Mouse (Mus musculus): ENCODE measurements around the gene Zdhhc5. TPM values are rescaled to one million over a fixed set of nuclear protein-coding genes. Genes with fewer than 3 reads are reported as not detected.

Gene Zdhhc5
- total RNA-seq, 1 experiment, result 39.0 TPM

GRCm38 (mm10) chr2:84742451-84743283 is 27.7 kb upstream of the Zdhhc5 start:
- Histone ChIP-seq H3K9ac (ENCODE audit: insufficient read depth, low read depth, low read length, poor library complexity, severe bottlenecking) (peak overlapping the region; percentile 99), H3K27ac (ENCODE audit: insufficient read depth, low read depth, low read length, poor library complexity, severe bottlenecking) (peak overlapping the region; percentile 99), H3K4me3 (ENCODE audit: insufficient read depth in 1 of 2, low read depth in 1 of 2, low read length in 2 of 2, poor library complexity in 1 of 2, severe bottlenecking in 1 of 2) (peak overlapping the region; percentile 85 to 99), H3K4me1 (ENCODE audit: control insufficient read depth in 2 of 2, insufficient read depth in 2 of 2, low read length in 2 of 2, poor library complexity in 1 of 2) (peaks cover 5 to 8% of the 10 kb centered on the region in 2 experiments; a peak in 3 of 4 replicates), H3K9me3 (ENCODE audit: control insufficient read depth, insufficient read depth, low read depth, low read length) (no peaks in the 10 kb centered on the region), H3K36me3 (ENCODE audit: control insufficient read depth, insufficient read depth, low read length, poor library complexity, severe bottlenecking) (peaks cover 13% of the 10 kb centered on the region)
- TF ChIP-seq ZNF384 (IDR thresholded peaks at IDR 0.05; ENCODE audit: low read depth, low read length), result no peak
- peak; percentile 72 for TF ChIP-seq HCFC1 (IDR thresholded peaks at IDR 0.05; ENCODE audit: borderline replicate concordance, insufficient read depth, low read length)
- TF ChIP-seq CHD2 (IDR thresholded peaks at IDR 0.05; ENCODE audit: low read depth, low read length), result peak; percentile 44; the same call in 1 of the 2 replicates
- TF ChIP-seq ZC3H11A (IDR thresholded peaks at IDR 0.05; ENCODE audit: borderline replicate concordance, low read depth, low read length), result no peak
- no peak for TF ChIP-seq MAFK (IDR thresholded peaks at IDR 0.05; ENCODE audit: insufficient read depth, low read depth, low read length)
- DNase-seq (ENCODE audit: low read depth, low spot score), result peak; percentile 95
- in situ Hi-C loops (cut with MboI; ENCODE audit: low sequenced_read_pairs in 2 of 2, unreplicated experiment in 2 of 2), result no loop called here

GRCm38 (mm10) chr2:84741841-84742450 is 27.0 kb upstream of the Zdhhc5 start:
- H3K36me3 ChIP-seq (ENCODE audit: control insufficient read depth, insufficient read depth, low read length, poor library complexity, severe bottlenecking), result peaks cover 13% of the 10 kb centered on the region
- peak overlapping the region; percentile 85 to 99 for H3K4me3 ChIP-seq (ENCODE audit: insufficient read depth in 1 of 2, low read depth in 1 of 2, low read length in 2 of 2, poor library complexity in 1 of 2, severe bottlenecking in 1 of 2)
- no peak for TF ChIP-seq MAFK (IDR thresholded peaks at IDR 0.05; ENCODE audit: insufficient read depth, low read depth, low read length)
- no peak for TF ChIP-seq ZC3H11A (IDR thresholded peaks at IDR 0.05; ENCODE audit: borderline replicate concordance, low read depth, low read length)
- TF ChIP-seq ZNF384 (IDR thresholded peaks at IDR 0.05; ENCODE audit: low read depth, low read length), result no peak
- TF ChIP-seq HCFC1 (IDR thresholded peaks at IDR 0.05; ENCODE audit: borderline replicate concordance, insufficient read depth, low read length), result no peak
- TF ChIP-seq CHD2 (IDR thresholded peaks at IDR 0.05; ENCODE audit: low read depth, low read length), result no peak
- peaks cover 8 to 12% of the 10 kb centered on the region in 2 experiments; a peak in 3 of 4 replicates for H3K4me1 ChIP-seq (ENCODE audit: control insufficient read depth in 2 of 2, insufficient read depth in 2 of 2, low read length in 2 of 2, poor library complexity in 1 of 2)
- in situ Hi-C loops (cut with MboI; ENCODE audit: low sequenced_read_pairs in 2 of 2, unreplicated experiment in 2 of 2), result no loop called here
- peak overlapping the region; percentile 99 for H3K27ac ChIP-seq (ENCODE audit: insufficient read depth, low read depth, low read length, poor library complexity, severe bottlenecking)
- no peaks in the 10 kb centered on the region for H3K9me3 ChIP-seq (ENCODE audit: control insufficient read depth, insufficient read depth, low read depth, low read length)
- no peak for DNase-seq (ENCODE audit: low read depth, low spot score)
- peak overlapping the region; percentile 99 for H3K9ac ChIP-seq (ENCODE audit: insufficient read depth, low read depth, low read length, poor library complexity, severe bottlenecking)

GRCm38 (mm10) chr2:84740608-84741333 is 25.8 kb upstream of the Zdhhc5 start:
- H3K4me3 ChIP-seq (ENCODE audit: insufficient read depth in 1 of 2, low read depth in 1 of 2, low read length in 2 of 2, poor library complexity in 1 of 2, severe bottlenecking in 1 of 2), result peak overlapping the region; percentile 85 to 99
- TF ChIP-seq ZC3H11A (IDR thresholded peaks at IDR 0.05; ENCODE audit: borderline replicate concordance, low read depth, low read length) (no peak), CHD2 (IDR thresholded peaks at IDR 0.05; ENCODE audit: low read depth, low read length) (no peak), MAFK (IDR thresholded peaks at IDR 0.05; ENCODE audit: insufficient read depth, low read depth, low read length) (no peak), ZNF384 (IDR thresholded peaks at IDR 0.05; ENCODE audit: low read depth, low read length) (no peak), HCFC1 (IDR thresholded peaks at IDR 0.05; ENCODE audit: borderline replicate concordance, insufficient read depth, low read length) (no peak)
- peaks cover 8 to 18% of the 10 kb centered on the region in 2 experiments for H3K4me1 ChIP-seq (ENCODE audit: control insufficient read depth in 2 of 2, insufficient read depth in 2 of 2, low read length in 2 of 2, poor library complexity in 1 of 2)
- peak overlapping the region; percentile 52 for H3K9ac ChIP-seq (ENCODE audit: insufficient read depth, low read depth, low read length, poor library complexity, severe bottlenecking)
- peak overlapping the region; percentile 99 for H3K27ac ChIP-seq (ENCODE audit: insufficient read depth, low read depth, low read length, poor library complexity, severe bottlenecking)
- no peaks in the 10 kb centered on the region for H3K9me3 ChIP-seq (ENCODE audit: control insufficient read depth, insufficient read depth, low read depth, low read length)
- in situ Hi-C loops (cut with MboI; ENCODE audit: low sequenced_read_pairs in 2 of 2, unreplicated experiment in 2 of 2), result no loop called here
- H3K36me3 ChIP-seq (ENCODE audit: control insufficient read depth, insufficient read depth, low read length, poor library complexity, severe bottlenecking), result peaks cover 13% of the 10 kb centered on the region
- no peak for DNase-seq (ENCODE audit: low read depth, low spot score)

GRCm38 (mm10) chr2:84738271-84738911 is 23.4 kb upstream of the Zdhhc5 start:
- no peak for DNase-seq (ENCODE audit: low read depth, low spot score)
- Histone ChIP-seq H3K27ac (ENCODE audit: insufficient read depth, low read depth, low read length, poor library complexity, severe bottlenecking) (no peak overlapping the region), H3K9me3 (ENCODE audit: control insufficient read depth, insufficient read depth, low read depth, low read length) (no peaks in the 10 kb centered on the region), H3K36me3 (ENCODE audit: control insufficient read depth, insufficient read depth, low read length, poor library complexity, severe bottlenecking) (peaks cover 13% of the 10 kb centered on the region), H3K9ac (ENCODE audit: insufficient read depth, low read depth, low read length, poor library complexity, severe bottlenecking) (peak overlapping the region; percentile 11; the same call in 1 of the 2 replicates), H3K4me3 (ENCODE audit: insufficient read depth in 1 of 2, low read depth in 1 of 2, low read length in 2 of 2, poor library complexity in 1 of 2, severe bottlenecking in 1 of 2) (peak overlapping the region in 1 of 2 experiments; percentile 21; a peak in 3 of 4 replicates), H3K4me1 (ENCODE audit: control insufficient read depth in 2 of 2, insufficient read depth in 2 of 2, low read length in 2 of 2, poor library complexity in 1 of 2) (peaks cover 4 to 33% of the 10 kb centered on the region in 2 experiments; a peak in 3 of 4 replicates)
- TF ChIP-seq CHD2 (IDR thresholded peaks at IDR 0.05; ENCODE audit: low read depth, low read length) (no peak), ZC3H11A (IDR thresholded peaks at IDR 0.05; ENCODE audit: borderline replicate concordance, low read depth, low read length) (peak; percentile 54; the same call in 1 of the 2 replicates)
- in situ Hi-C loops (cut with MboI; ENCODE audit: low sequenced_read_pairs in 2 of 2, unreplicated experiment in 2 of 2), result no loop called here
